Mouse (Mus musculus) lung, postnatal 10 days (tissue): ENCODE measurements around the gene Klf12.
"Not testable (repeated sequence)": the region's sequence is repeated elsewhere in the genome, so short reads cannot be mapped to it uniquely, and the experiment has no call there.

Source experiments
- DNase-seq: peaks from one replicate; pipeline ENCODE4 v3.0.0; 2021

Klf12 gene

DNA sequence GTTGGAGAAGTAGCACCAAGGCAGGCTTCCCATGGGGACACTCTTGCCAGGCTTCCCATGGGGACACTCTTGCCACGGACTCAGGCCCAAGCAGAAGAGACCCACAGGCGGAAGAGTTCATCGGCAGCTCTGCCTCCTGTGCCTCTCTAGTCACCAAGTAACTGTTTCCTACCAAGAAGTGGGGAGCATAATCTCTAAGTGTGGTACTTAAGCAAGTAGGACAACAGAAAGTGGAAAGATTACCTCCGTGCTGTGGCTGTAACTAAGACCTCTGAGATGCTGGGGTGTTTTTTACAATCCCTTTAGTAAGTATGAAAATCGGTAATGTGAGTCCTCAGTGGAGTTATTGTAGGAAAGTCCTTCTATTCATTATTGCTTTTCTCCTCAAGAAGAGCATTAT is 410.8 kb downstream of the Klf12 start:
- no peak for DNase-seq

DNA sequence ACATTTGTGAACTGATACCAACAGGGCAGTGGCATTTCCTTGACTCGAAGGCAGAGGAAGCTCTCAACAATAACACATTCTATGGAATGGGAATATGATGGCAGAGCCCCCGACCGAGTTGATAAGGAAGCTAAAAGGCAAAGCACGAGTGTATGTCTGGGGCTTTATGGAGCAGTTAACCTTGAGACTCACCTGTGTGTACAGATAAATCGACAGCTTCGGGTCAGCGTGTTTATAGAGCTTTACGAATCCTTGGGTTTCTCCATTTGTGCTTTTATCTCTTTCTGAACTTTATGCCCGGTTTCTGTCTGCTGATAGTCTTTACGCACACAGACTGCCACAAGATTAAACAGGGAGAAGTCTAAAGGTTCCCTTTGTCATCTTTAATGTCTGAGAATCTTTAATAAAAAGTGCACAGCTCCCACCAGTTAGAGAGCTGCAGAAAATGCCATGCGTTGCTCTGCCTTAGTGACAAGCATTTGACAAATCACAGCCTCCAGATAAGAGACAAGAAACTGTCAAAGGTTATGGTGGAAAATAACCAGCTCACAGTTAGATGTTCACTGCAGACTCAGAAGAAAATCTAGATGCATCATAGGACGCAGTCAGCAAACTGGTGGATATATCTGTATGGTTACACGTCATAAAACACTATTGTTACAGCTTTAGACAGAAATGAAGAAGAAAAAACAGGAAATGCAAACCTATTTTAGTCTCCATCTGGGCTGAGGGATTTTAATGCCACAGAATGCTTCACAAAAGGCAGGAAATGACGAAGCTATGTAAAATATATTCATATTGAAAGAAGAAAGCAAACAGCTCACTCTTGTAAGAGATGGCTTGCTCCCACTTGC is 428.1 kb downstream of the Klf12 start:
- DNase-seq: no peak

DNA sequence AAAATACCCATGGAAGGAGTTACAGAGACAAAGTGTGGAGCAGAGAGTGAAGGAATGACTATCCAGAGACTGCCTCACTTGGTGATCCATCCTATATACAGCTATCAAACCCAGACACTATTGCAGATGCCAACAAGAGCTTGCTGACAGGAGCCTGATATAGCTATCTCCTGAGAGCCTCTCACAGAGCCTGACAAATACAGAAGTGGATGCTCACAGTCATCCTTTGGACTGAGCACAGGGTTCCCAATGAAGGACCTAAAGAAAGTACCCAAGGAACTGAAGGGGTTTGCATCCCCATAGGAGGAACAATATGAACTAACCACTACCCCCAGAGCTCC is 430.0 kb downstream of the Klf12 start:
- DNase-seq: not testable (repeated sequence)

DNA sequence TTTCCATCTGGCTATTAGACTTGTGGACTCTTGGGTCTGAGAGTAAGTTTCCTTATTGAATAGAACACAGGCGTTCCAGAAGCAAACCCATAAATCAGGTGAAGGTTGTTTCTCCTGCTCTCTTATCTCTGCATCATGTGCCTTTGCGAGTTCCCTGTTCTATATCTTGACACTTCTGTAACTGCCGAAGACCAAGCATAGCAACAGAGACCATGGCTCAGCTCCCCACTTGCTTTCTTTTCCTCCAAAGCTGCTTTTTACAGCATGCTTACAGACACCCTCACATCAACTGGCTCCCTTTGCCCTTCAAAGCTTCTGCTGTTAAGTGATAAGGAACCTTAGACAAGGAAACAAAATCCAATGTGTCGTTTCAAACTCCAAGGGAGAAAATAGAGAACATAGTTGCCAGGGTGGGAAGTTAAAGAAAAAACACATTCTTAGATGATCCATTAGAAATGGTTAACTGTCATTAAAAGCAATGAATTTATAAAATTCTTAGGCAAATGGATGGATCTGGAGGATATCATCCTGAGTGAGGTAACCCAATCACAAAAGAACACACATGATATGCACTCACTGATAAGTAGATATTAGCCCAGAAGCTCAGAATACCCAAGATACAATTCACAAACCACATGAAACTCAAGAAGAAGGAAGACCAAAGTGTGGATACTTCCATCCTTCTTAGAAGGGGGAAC is 430.6 kb downstream of the Klf12 start:
- DNase-seq: not testable (repeated sequence)

GRCm38 (mm10) chr14:99850350-99850749 is 434.1 kb downstream of the Klf12 start:
- DNase-seq: no peak

DNA sequence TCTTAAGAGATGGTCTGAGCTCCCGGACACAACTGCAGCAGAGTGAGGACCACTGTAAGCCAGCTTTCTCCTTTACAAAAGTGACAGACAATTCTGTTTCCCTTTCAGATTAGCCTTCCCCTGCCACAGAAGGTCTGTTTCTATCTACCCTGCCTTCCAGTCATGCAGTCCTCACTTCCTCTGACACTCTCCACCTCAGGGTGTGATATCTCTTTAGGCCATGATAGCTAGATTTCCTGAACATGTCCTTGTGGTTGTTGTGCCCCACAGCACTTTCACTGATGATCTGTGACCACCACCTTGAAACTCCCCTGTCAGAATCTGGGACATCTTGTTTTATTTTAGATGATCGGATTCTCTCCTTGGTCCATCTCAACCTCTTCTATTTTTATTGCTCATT is 437.0 kb downstream of the Klf12 start:
- no peak for DNase-seq

DNA sequence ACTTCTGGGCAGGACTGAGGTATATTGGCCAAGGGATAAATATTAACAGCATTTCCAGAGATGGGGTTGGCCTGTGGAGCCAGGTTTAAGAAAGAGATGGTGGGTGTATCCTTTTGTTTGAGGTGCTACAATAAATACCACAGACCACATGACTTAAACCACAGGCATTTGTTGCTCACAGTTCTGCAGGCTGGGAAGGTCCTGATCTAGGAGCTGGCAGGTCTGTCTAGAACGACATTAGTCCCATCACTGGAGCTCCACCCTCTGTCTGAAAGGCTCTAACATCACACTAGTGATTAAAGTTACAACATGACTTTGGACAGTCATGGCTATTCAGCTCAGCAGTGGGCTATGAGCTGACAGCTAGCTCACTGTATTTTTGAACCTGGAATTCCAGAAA is 457.8 kb downstream of the Klf12 start:
- no peak for DNase-seq
